In genomic region chr19:36682560-36682959, GRCm38 (mm10) we compare ENCODE assay signal across 20 mouse cellular contexts. TPM values are rescaled to one million over a fixed set of nuclear protein-coding genes. Genes with fewer than 3 reads are reported as not detected.
DNase-seq lines count a peak whose midpoint lies in the region; ATAC-seq lines count a peak whose summit lies in the region.
"Had no signal": no experiment of that assay in that cellular context is flagged by ENCODE, and none has a peak within 500 bp of the region (broad histone marks: within the 10 kb centered on the region; RNA-seq: fewer than 3 reads in every experiment).

No protein-coding gene starts in this region.

- intact Hi-C loops in heart, postnatal 14 days (cut with DNase I) = no loop called here
- intact Hi-C loops in heart, postnatal 10 days (cut with DNase I) = no loop called here

- H3K9me3 ChIP-seq in embryonic facial prominence, embryonic 15.5 days (replicated peaks) = no peaks in the 10 kb centered on the region
- H3K9me3 ChIP-seq in heart, embryonic 11.5 days (replicated peaks; ENCODE audit: control insufficient read depth, low read length) = no peaks in the 10 kb centered on the region
- H3K9me3 ChIP-seq: lung, embryonic 15.5 days; midbrain, embryonic 10.5 days had no signal

- H3K27me3 ChIP-seq in embryonic facial prominence, embryonic 15.5 days = no peaks in the 10 kb centered on the region
- H3K27me3 ChIP-seq in heart, embryonic 11.5 days (ENCODE audit: control insufficient read depth, insufficient read depth, low read length) = no peaks in the 10 kb centered on the region
- H3K27me3 ChIP-seq: lung, embryonic 15.5 days had no signal

- H3K4me3 ChIP-seq in embryonic facial prominence, embryonic 15.5 days (replicated peaks) = no peak overlapping the region
- H3K4me3 ChIP-seq in heart, embryonic 11.5 days (ENCODE audit: low read depth, low read length) = no peak overlapping the region
- H3K4me3 ChIP-seq: lung, embryonic 15.5 days; midbrain, embryonic 10.5 days had no signal

- no peak overlapping the region for H3K27ac ChIP-seq in embryonic facial prominence, embryonic 15.5 days (replicated peaks)
- H3K27ac ChIP-seq in heart, embryonic 11.5 days (ENCODE audit: low read depth, low read length) = peak overlapping the region; percentile 87
- H3K27ac ChIP-seq: hindbrain, embryonic 14.5 days; liver, embryonic 14.5 days; lung, embryonic 15.5 days; macrophage; midbrain, embryonic 10.5 days had no signal

- ATAC-seq in embryonic facial prominence, embryonic 15.5 days (ENCODE audit: insufficient number of reproducible peaks, low FRiP score, low TSS enrichment, low read depth) = peak; percentile 22; the same call in 1 of the 2 replicates
- ATAC-seq in heart, embryonic 11.5 days (replicated peaks; ENCODE audit: insufficient number of reproducible peaks, low FRiP score, low TSS enrichment) = peak; percentile 70

- peak; percentile 72 to 76 for DNase-seq in heart, adult 18-20 months
- DNase-seq in heart, postnatal 14 days = no peak
- peak; percentile 57 to 66 for DNase-seq in heart, postnatal 10 days
- DNase-seq in cerebellum, postnatal 14 days = no peak
- DNase-seq in cerebellum, adult 11 months = no peak
- DNase-seq in urinary bladder, adult 2 months (ENCODE audit: low spot score) = no peak
- DNase-seq: adrenal gland, postnatal 10 days; cerebellum, postnatal 10 days; kidney, adult 8-10 months; kidney, postnatal 36 days; thymus, postnatal 4 days had no signal

- H3K4me2 ChIP-seq in embryonic facial prominence, embryonic 15.5 days (replicated peaks) = no peak overlapping the region
- peak overlapping the region; percentile 27; the same call in 1 of the 2 replicates for H3K4me2 ChIP-seq in heart, embryonic 11.5 days
- H3K4me2 ChIP-seq: hindbrain, embryonic 14.5 days; lung, embryonic 15.5 days had no signal

- H3K9ac ChIP-seq in embryonic facial prominence, embryonic 15.5 days = no peak overlapping the region
- peak overlapping the region; percentile 56; the same call in 1 of the 2 replicates for H3K9ac ChIP-seq in heart, embryonic 11.5 days (ENCODE audit: low read depth, low read length)
- H3K9ac ChIP-seq: hindbrain, embryonic 14.5 days; liver, embryonic 14.5 days; lung, embryonic 15.5 days had no signal

- 74% methylated on average over 2 of the region's 2 CpGs for WGBS in embryonic facial prominence, embryonic 15.5 days
- WGBS in heart, embryonic 11.5 days (ENCODE audit: insufficient replicate concordance) = 25% methylated on average over 2 of the region's 2 CpGs

- H3K36me3 ChIP-seq in embryonic facial prominence, embryonic 15.5 days = no peaks in the 10 kb centered on the region
- H3K36me3 ChIP-seq in heart, embryonic 11.5 days (ENCODE audit: control insufficient read depth, insufficient read depth, low read length) = no peaks in the 10 kb centered on the region
- H3K36me3 ChIP-seq: lung, embryonic 15.5 days; midbrain, embryonic 10.5 days had no signal

- peaks cover 14% of the 10 kb centered on the region for H3K4me1 ChIP-seq in embryonic facial prominence, embryonic 15.5 days
- H3K4me1 ChIP-seq in heart, embryonic 11.5 days (ENCODE audit: control insufficient read depth, insufficient read depth, low read length) = peaks cover 38% of the 10 kb centered on the region

RNA-seq across cellular contexts. Expression of gene Ppp1r3c, which starts 53.9 kb away (rescaled TPM):
- total RNA-seq in heart, adult 18-20 months (2021) = 100 to 1,000 TPM; 159 to 201 TPM
- 10 to 100 TPM; 91.5 to 98.3 TPM for total RNA-seq in heart, postnatal 14 days (2021)
- polyA plus RNA-seq in embryonic facial prominence, embryonic 15.5 days (2015; fragmentation: Nextera tagmentation; extraction: Ambion mirVana) = 16.6 TPM in 2 replicates
- 58.4 and 72.9 TPM in 2 replicates for polyA plus RNA-seq in heart, embryonic 11.5 days (2014; fragmentation: Nextera tagmentation; extraction: Ambion mirVana)
- total RNA-seq in heart, postnatal 10 days (2021) = 10 to 100 TPM; 72.2 to 86.1 TPM
- polyA plus RNA-seq in urinary bladder, adult 2 months (2012; rRNA removed) = 10.6 and 14.3 TPM in 2 replicates
- total RNA-seq: monocyte, adult 5-6 weeks had no signal
- polyA plus RNA-seq: C2C12 had no signal

Comparison
In these comparisons a context has a peak if more than half of its experiments do, and no peak if none do; other contexts are left out.
1. DNase-seq: peak in heart, adult 18-20 months (2 of 2) and heart, postnatal 10 days (2 of 2); none in heart, postnatal 14 days (0 of 2), cerebellum, postnatal 14 days (0 of 2), cerebellum, adult 11 months (single experiment) and urinary bladder, adult 2 months (single experiment).